Mouse (Mus musculus) erythroblast, embryonic 14.5 days (primary cell): ENCODE measurements around the gene Otud7b.

Source experiments
- GATA1 ChIP-seq: IDR thresholded peaks from 2 replicates; pipeline ENCODE4 v1.6.1; 2012; ENCODE audit warnings: low read length, inconsistent platforms, mixed read lengths
- TAL1 ChIP-seq: IDR thresholded peaks from 3 replicates; pipeline ENCODE4 v1.6.1; 2012; ENCODE audit warnings: low read length, inconsistent platforms, mixed read lengths

DNA sequence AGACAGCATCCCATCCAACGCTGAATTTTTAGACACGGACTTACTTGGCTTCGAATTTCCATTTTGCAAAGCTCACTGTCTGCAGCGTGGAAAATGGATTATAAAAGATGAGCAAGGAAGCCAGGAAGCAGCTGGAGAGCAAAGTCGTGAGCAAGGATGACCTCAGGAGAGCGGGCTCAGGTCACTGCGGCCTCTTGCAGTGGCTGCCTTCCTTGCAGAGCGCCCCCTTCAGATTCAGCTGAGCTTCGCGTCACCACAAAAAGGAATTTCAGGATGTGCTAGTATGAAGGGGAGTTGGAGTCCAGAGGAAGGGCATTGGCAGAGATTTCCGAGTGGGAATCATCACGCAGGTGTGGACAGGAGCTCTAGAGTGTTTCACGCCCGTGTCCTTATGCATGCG lies 104.9 kb downstream of the Otud7b start:
- TF ChIP-seq TAL1 (no peak), GATA1 (no peak)
